Mouse (Mus musculus) embryonic facial prominence, embryonic 10.5 days (tissue): Measurements from ENCODE around the gene Cep19. TPM values are rescaled to one million over a fixed set of nuclear protein-coding genes. Genes with fewer than 3 reads are reported as not detected.

Source experiments
- DNase-seq: peaks from one replicate; pipeline ENCODE4 v3.0.0-alpha.2; 2017; ENCODE audit warnings: low spot score
- H3K27ac ChIP-seq: fragments of 300-500 bp; sonication (generic); replicated peaks from 2 replicates; pipeline ENCODE4 v1.5.1; 2016; ENCODE audit warnings: mild to moderate bottlenecking
- H3K27me3 ChIP-seq: fragments of 300-500 bp; sonication (generic); replicated peaks from 2 replicates; pipeline ENCODE4 v1.6.1; 2016; ENCODE audit warnings: low read depth, mild to moderate bottlenecking; ENCODE audit not compliant: poor library complexity, severe bottlenecking
- H3K36me3 ChIP-seq: fragments of 300-500 bp; sonication (generic); replicated peaks from 2 replicates; pipeline ENCODE4 v1.6.1; 2016; ENCODE audit warnings: mild to moderate bottlenecking, moderate library complexity
- H3K4me1 ChIP-seq: fragments of 300-500 bp; sonication (generic); 2 replicates; pipeline ENCODE4 v1.6.1; 2016
- H3K4me3 ChIP-seq: fragments of 300-500 bp; sonication (generic); 2 replicates; pipeline ENCODE4 v1.5.1; 2016; ENCODE audit warnings: mild to moderate bottlenecking, moderate library complexity
- H3K9me3 ChIP-seq: fragments of 300-500 bp; sonication (generic); 2 replicates; pipeline ENCODE4 v1.6.1; 2016; ENCODE audit warnings: mild to moderate bottlenecking
- WGBS: fragments of 180-500 bp; shearing (Covaris S2); methylation state at CpG from one replicate; pipeline ENCODE4 v1.1.7; 2016; 5-methylcytosine and 5-hydroxymethylcytosine counted together
- polyA plus RNA-seq: library from polyadenylated mRNA; unstranded; fragments of >200 nt; fragmentation: Nextera tagmentation; extraction: Ambion mirVana; gene quantifications from 2 replicates; pipeline ENCODE4 v1.2.1, GENCODE M21; 2016

Gene Cep19
- polyA plus RNA-seq, 1 experiment from 2014 or later: 36.5 TPM

DNA sequence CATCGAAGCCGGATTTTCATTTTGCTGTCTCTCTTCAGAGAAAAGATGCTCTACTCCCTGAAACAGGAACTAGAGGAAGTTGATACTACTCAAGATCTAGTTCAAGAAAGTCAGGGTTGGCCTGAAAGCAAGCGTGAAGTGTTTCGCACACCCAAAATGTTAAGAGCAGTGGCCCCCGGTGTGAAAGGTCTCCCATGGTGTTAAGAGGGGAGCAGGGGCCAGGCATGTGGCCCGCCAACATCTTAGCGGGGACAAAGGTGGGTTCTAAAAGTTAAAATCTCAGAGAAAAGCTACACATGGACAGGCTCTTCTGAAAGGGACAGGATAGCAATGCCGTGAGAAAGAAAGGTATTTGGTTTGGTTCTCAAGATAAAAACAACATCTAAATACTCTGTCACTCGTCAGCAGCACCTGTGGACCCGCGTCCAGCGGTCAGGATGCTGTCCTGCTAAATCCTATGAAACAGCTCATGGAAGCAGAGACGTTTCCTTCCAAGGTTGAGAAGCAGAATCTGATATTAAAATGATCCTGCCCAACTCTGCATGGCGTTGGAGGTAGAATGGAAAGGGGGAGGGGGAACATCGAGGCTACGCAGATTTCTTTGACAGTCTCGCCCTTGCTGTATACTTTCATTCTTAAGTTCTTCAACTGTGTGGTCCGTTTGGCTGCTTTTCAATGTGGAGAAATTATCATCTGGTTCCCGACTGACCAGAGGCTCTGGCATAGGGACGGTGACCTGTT, 30.0 kb downstream of the Cep19 start:
- no peaks in the 10 kb centered on the region for H3K27me3 ChIP-seq
- 82% methylated on average over 20 of the region's 20 CpGs for WGBS

DNA sequence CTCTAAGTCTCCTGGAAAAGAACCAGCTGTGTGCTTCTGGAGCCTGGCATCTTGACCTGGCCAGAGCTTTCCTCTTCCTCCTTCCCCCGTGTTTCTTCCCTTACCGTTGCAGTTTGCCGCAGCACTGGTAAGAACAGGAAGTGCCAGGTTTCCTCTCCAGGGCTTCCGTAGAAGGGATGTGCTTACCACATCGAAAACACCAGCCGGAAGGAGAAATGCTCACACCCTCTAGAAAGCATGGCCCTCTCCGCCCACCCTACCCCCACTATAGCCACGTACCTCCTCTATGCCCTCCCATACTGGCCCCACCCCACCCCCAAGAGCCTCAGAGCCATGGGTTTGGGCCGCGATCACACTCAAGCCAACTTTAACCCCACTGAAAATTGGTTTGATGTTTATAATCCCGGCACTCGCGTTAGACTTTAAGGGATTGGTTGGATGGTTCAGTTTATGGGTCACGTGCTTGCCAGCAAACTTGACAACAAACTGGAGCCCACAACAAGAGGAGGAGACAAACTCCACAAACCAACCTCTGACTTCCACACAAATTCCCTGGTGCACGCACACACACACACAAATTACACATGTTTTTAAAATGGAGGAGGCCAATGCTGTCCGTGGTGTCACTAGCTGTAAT, 30.7 kb downstream of the Cep19 start:
- Histone ChIP-seq H3K36me3 (no peaks in the 10 kb centered on the region), H3K4me1 (peaks cover 5% of the 10 kb centered on the region; the same call in 1 of the 2 replicates), H3K9me3 (no peaks in the 10 kb centered on the region), H3K27me3 (no peaks in the 10 kb centered on the region), H3K4me3 (no peak overlapping the region), H3K27ac (no peak overlapping the region)
- no peak for DNase-seq
- WGBS: 71% methylated on average over 16 of the region's 16 CpGs

More for the DNA sequence above, 30.0 kb downstream of the Cep19 start:
- no peak overlapping the region for H3K27ac ChIP-seq
- H3K36me3 ChIP-seq: no peaks in the 10 kb centered on the region
- no peak for DNase-seq
- no peaks in the 10 kb centered on the region for H3K9me3 ChIP-seq
- H3K4me1 ChIP-seq: peaks cover 5% of the 10 kb centered on the region; the same call in 1 of the 2 replicates
- no peak overlapping the region for H3K4me3 ChIP-seq

DNA sequence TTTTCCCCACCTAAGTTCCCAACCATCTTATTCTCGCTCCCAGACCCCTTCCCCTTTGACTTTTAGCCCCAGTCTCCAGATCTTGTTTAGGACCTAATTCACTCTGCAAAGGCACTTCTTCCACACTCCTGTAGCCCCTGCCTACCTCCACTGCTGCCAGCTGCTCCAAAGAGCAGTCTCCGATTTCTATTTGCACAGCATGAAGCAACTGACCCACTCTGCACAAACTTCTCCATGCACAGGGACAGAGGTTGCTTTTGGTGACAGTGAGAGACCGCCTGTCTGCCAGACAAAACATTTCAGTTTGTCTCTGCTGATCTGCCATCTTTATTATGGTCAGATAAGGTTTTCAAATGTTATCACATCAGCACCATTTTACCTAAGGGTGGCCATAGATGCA, 33.5 kb downstream of the Cep19 start:
- no peak for DNase-seq
- no peaks in the 10 kb centered on the region for H3K36me3 ChIP-seq
- H3K27ac ChIP-seq: no peak overlapping the region
- no peak overlapping the region for H3K4me3 ChIP-seq
- H3K4me1 ChIP-seq: peaks cover 5% of the 10 kb centered on the region; the same call in 1 of the 2 replicates
- H3K27me3 ChIP-seq: no peaks in the 10 kb centered on the region
- WGBS: 84% methylated on average over 3 of the region's 3 CpGs
- H3K9me3 ChIP-seq: no peaks in the 10 kb centered on the region

DNA sequence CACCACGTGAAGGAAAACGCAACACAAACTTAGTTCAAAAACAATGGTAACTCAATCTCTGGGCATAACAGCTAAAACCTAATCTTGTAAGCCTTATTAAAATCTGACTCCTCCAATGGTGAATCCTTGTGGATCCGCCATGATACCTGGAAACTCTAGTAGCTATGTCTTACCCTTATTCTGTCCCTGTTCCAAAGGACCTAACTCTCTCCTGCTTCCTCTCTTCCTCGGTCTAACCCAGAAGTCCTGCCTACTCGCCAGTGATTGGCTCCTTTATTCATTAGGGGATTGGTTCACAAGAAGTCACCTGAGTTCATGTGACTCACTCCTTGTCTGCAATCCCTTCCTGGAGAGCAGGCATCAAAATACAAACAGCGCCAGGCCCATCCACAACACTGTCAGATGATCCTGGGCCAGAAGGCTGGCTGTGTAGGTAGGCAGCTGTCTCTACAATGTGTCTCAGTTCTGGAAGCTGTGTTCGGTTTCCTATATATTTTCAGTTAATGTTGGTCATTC, 36.3 kb downstream of the Cep19 start:
- no peak for DNase-seq
- H3K27ac ChIP-seq: no peak overlapping the region
- H3K27me3 ChIP-seq: no peaks in the 10 kb centered on the region
- 80% methylated on average over 7 of the region's 7 CpGs for WGBS
- peaks cover 9% of the 10 kb centered on the region; the same call in 1 of the 2 replicates for H3K4me1 ChIP-seq
- H3K9me3 ChIP-seq: no peaks in the 10 kb centered on the region
- H3K4me3 ChIP-seq: no peak overlapping the region
- no peaks in the 10 kb centered on the region for H3K36me3 ChIP-seq

DNA sequence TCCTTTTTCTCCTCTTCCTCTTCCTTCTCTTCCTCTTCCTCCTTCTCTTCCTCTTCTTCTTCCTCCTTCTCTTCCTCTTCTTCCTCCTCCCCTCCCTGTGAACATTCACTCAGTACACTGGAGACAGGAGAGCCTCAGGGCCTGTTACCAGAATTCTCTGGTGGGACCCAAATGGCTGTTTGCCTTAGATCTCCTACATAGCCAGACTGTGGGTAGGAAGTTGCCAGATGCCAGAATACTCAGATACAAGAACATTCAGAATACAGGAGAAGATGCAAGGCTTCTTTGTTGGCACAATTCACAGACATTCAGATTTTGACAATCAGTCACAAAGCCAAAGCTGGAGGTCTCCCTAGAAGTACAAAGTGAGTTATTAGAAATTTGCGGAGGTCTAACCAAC, 39.4 kb downstream of the Cep19 start:
- DNase-seq: no peak
- Histone ChIP-seq H3K4me1 (peaks cover 9% of the 10 kb centered on the region; the same call in 1 of the 2 replicates), H3K27me3 (no peaks in the 10 kb centered on the region), H3K4me3 (no peak overlapping the region), H3K27ac (no peak overlapping the region), H3K36me3 (peaks cover 15% of the 10 kb centered on the region), H3K9me3 (peaks cover 12% of the 10 kb centered on the region; the same call in 1 of the 2 replicates)
- WGBS: 88% methylated on average over 1 of the region's 1 CpGs

DNA sequence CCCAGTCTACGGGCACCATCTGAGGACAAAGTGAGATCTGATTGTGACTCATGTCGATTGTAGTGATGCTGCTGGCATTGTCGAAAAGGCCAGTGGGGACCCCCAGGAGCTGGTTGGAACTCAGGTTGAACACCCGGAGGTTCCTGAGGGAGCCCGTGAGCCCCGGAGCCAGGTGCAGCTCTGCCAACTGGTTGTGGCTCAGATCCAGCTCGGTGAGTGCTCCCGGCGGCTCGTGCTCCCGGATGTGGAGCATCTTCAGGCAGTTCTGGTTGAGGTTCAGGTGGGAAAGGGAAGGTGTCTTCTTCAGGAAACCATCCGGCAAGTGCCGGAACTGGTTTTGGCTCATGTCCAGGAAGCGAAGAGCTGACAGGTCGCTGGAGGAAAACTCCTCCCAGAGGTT, 44.2 kb downstream of the Cep19 start:
- WGBS: 96% methylated on average over 15 of the region's 15 CpGs
- no peak overlapping the region for H3K4me3 ChIP-seq
- no peak for DNase-seq
- H3K9me3 ChIP-seq: peaks cover 15% of the 10 kb centered on the region; the same call in 1 of the 2 replicates
- no peaks in the 10 kb centered on the region for H3K27me3 ChIP-seq
- no peak overlapping the region for H3K27ac ChIP-seq
- peaks cover 14% of the 10 kb centered on the region; the same call in 1 of the 2 replicates for H3K4me1 ChIP-seq
- H3K36me3 ChIP-seq: peaks cover 26% of the 10 kb centered on the region

DNA sequence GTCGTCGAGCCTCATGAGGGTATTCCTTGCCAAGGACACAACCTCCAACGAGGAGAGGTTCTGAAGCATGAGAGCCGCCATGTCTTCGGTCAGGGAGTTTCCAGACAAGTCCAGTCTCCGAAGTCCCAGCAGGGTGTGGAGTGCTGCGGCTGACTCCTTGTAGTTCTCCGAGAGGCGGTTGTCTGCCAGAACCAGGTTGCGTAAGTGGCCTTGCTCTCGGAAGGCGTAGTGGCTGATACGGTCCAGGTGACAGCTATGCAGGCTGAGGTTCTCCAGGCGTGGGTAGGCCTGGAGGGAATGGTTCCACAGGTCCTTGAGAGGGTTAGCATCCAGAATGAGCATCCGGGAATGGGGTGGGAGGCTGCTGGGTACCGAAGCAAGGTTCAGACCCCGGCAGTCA, 45.0 kb downstream of the Cep19 start:
- WGBS: 93% methylated on average over 17 of the region's 17 CpGs
- DNase-seq: no peak
- H3K4me1 ChIP-seq: peaks cover 6% of the 10 kb centered on the region; the same call in 1 of the 2 replicates
- peaks cover 15% of the 10 kb centered on the region; the same call in 1 of the 2 replicates for H3K9me3 ChIP-seq
- no peaks in the 10 kb centered on the region for H3K27me3 ChIP-seq
- no peak overlapping the region for H3K4me3 ChIP-seq
- peaks cover 26% of the 10 kb centered on the region for H3K36me3 ChIP-seq
- no peak overlapping the region for H3K27ac ChIP-seq

DNA sequence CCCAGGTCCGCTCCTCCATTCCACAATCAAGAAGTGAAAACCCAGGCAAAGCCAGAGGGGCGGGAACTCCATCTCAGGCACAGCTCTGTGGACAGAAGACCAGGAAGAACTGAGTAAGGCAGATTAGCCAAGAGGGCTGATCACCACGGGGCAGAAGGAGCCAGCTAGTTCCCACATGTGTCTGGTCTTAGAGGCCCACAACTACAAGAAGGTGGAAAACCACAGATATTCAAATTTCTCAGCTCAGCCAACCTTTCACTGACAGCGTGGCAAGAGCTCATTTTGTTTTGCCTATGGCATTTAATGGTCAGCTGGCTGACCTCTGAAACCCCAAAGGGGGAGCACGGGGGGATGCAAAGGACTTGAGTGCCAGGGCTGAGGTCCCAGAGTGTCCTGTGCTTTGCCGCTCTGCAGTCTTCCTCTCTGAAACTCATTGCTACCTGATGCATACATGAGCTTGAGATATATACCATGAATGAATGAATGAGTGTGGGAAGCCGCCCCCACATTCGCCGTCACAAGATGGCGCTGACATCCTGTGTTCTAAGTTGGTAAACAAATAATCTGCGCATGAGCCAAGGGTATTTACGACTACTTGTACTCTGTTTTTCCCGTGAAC, 48.1 kb downstream of the Cep19 start:
- peak; percentile 26 for DNase-seq
- H3K27ac ChIP-seq: 0 out of 2 replicates have a peak overlapping the region, but pooled peaks have one; percentile 22

DNA sequence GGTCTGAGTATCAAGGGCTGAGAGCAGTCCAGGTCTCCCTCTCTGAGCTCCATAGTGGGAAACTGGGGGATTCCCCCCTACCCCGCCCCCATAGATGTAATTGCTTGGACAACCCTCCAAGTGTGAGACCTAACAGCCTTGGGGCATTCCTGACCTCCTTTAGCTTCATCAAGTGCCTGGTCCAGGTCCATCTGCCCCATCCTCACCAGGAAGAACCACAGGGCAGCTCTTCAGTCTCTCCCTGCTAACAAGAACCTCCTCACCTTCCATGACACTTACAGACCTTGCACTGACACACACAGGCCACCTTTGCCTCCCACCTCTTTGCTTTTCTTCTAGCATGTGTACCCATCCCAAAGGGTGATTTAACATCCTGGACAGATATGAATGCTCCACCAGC, 54.4 kb downstream of the Cep19 start:
- Histone ChIP-seq H3K9me3 (no peaks in the 10 kb centered on the region), H3K4me3 (no peak overlapping the region), H3K27me3 (no peaks in the 10 kb centered on the region), H3K27ac (no peak overlapping the region), H3K4me1 (no peaks in the 10 kb centered on the region), H3K36me3 (0 out of 2 replicates have a peak, but pooled peaks cover 2% of the 10 kb centered on the region)
- WGBS: 72% methylated on average over 1 of the region's 1 CpGs
- DNase-seq: no peak

More for the DNA sequence above, 48.1 kb downstream of the Cep19 start:
- Histone ChIP-seq H3K4me1 (0 out of 2 replicates have a peak, but pooled peaks cover 5% of the 10 kb centered on the region), H3K36me3 (peaks cover 22% of the 10 kb centered on the region), H3K27me3 (no peaks in the 10 kb centered on the region), H3K9me3 (peaks cover 15% of the 10 kb centered on the region; the same call in 1 of the 2 replicates), H3K4me3 (peak overlapping the region; percentile 31)
- WGBS: 56% methylated on average over 12 of the region's 13 CpGs

DNA sequence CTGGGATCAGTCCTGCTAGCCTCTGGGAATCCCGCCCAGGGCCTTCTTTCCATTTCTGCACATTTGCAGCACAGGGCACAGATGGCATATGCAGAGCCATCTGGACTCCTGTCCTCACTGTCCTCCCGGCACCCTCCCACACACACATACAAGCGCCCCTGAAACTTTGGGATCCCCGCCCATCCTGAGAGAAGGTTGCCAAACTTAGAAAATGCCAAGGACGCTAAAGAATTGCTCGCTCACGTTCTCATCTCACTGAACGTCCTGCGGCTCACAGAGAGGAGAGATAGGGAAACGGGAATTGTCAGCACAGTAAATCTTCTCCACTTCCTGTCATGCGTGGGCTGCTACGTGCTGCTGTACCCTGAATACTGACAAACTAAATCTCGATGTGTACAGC, 54.8 kb downstream of the Cep19 start:
- Histone ChIP-seq H3K36me3 (0 out of 2 replicates have a peak, but pooled peaks cover 2% of the 10 kb centered on the region), H3K27me3 (no peaks in the 10 kb centered on the region), H3K4me1 (no peaks in the 10 kb centered on the region), H3K4me3 (no peak overlapping the region), H3K27ac (no peak overlapping the region), H3K9me3 (no peaks in the 10 kb centered on the region)
- WGBS: 86% methylated on average over 13 of the region's 13 CpGs
- DNase-seq: no peak

DNA sequence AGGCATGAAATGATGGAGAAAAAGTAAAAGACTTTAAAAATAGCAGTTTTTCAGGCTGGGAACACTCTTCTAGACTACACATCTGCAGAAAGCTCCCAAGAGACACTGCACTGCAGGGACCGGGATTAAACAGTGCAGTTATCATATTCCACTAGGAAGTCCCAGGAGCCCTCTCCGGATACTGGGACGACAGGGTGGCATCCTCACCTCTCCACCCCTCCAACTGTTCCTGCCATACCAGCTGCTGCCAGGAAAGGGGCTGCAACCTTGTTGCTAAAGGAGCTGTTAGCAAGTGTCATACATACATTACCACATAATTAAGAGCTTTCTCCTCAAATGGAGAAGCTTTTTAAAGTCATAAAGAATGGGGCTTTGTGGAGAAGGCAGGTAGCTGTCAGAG, 57.1 kb downstream of the Cep19 start:
- H3K27me3 ChIP-seq: no peaks in the 10 kb centered on the region
- H3K4me1 ChIP-seq: no peaks in the 10 kb centered on the region
- 0 out of 2 replicates have a peak, but pooled peaks cover 2% of the 10 kb centered on the region for H3K36me3 ChIP-seq
- 64% methylated on average over 3 of the region's 3 CpGs for WGBS
- H3K4me3 ChIP-seq: no peak overlapping the region
- H3K9me3 ChIP-seq: no peaks in the 10 kb centered on the region
- no peak overlapping the region for H3K27ac ChIP-seq
- DNase-seq: no peak

DNA sequence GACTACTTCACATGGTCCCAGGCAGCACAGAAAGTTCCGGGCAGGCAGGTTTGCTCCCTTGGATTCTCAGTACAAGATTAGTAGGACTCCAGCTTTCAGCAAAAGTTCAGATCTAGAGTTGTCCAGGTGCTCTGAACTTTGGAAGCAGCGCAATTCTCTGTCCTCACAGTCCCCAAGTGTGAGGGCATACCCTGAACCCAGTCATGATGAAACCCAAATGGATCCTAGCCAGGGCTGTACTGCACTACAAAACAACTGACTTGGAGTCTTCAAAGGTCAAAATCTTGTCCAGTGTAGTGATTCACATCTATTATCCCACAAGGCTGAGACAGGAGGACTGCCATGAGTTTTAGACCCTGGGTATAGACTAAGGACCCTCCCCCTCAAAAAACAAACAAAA, 57.8 kb downstream of the Cep19 start:
- no peaks in the 10 kb centered on the region for H3K9me3 ChIP-seq
- H3K4me3 ChIP-seq: no peak overlapping the region
- 85% methylated on average over 2 of the region's 2 CpGs for WGBS
- H3K36me3 ChIP-seq: 0 out of 2 replicates have a peak, but pooled peaks cover 2% of the 10 kb centered on the region
- no peak overlapping the region for H3K27ac ChIP-seq
- H3K4me1 ChIP-seq: no peaks in the 10 kb centered on the region
- H3K27me3 ChIP-seq: no peaks in the 10 kb centered on the region
- no peak for DNase-seq
